In the genomic region with DNA sequence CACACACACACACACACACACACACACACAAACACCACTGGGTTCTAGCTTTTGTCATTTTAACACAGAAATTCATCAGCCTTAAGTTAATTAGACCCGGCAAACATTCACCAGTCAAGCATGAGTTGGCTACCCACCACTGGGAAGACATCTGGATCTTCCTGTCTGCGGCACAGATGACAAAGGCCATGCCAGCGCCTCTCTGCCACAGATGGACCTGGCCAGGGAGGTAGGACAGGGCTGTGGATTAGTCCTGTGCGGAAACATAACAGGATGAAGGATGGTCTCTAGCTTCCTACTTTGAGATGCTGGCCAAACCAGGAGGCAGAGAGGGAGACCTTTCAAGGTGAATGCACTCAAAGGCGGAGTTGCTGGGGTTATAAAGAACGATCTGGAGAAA, we compare ENCODE assay signal across 24 mouse cellular contexts.
DNase-seq lines count a peak whose midpoint lies in the region; ATAC-seq and TF ChIP-seq lines count a peak whose summit lies in the region.
"Had no signal": no experiment of that assay in that cellular context is flagged by ENCODE, and none has a peak within 500 bp of the region (broad histone marks: within the 10 kb centered on the region; RNA-seq: fewer than 3 reads in every experiment).

No protein-coding gene starts in this region.

- peak overlapping the region; percentile 66 for H3K27ac ChIP-seq in kidney, embryonic 15.5 days
- no peak overlapping the region for H3K27ac ChIP-seq in left cerebral cortex, adult 2 months
- H3K27ac ChIP-seq: forebrain, embryonic 10.5 days; forebrain, embryonic 13.5 days; hindbrain, embryonic 13.5 days; intestine, embryonic 15.5 days had no signal

- no peak overlapping the region for H3K4me2 ChIP-seq in kidney, embryonic 15.5 days
- H3K4me2 ChIP-seq: forebrain, embryonic 13.5 days; heart, embryonic 11.5 days; hindbrain, embryonic 13.5 days; intestine, embryonic 15.5 days had no signal

- TF ChIP-seq CTCF in left cerebral cortex, adult 2 months (IDR thresholded peaks at IDR 0.05): no peak

- H3K9ac ChIP-seq in kidney, embryonic 15.5 days: no peak overlapping the region
- H3K9ac ChIP-seq: forebrain, embryonic 13.5 days; hindbrain, embryonic 13.5 days; intestine, embryonic 15.5 days had no signal

- ATAC-seq in kidney, embryonic 15.5 days (replicated peaks; ENCODE audit: low FRiP score): no peak
- ATAC-seq: forebrain, embryonic 13.5 days; forebrain, embryonic 16.5 days; intestine, embryonic 15.5 days had no signal

- peaks cover 16% of the 10 kb centered on the region for H3K4me1 ChIP-seq in kidney, embryonic 15.5 days
- H3K4me1 ChIP-seq: forebrain, embryonic 10.5 days; forebrain, embryonic 13.5 days; hindbrain, embryonic 13.5 days; intestine, embryonic 15.5 days had no signal

- intact Hi-C loops in left cerebral cortex, postnatal 4 days (cut with DNase I): no loop called here
- intact Hi-C loops in left cerebral cortex, adult 2 months (cut with DNase I): no loop called here

- no peaks in the 10 kb centered on the region for H3K36me3 ChIP-seq in kidney, embryonic 15.5 days
- H3K36me3 ChIP-seq: forebrain, embryonic 10.5 days; G1E; hindbrain, embryonic 13.5 days; intestine, embryonic 15.5 days had no signal

- no peak overlapping the region for H3K4me3 ChIP-seq in kidney, embryonic 15.5 days (replicated peaks)
- H3K4me3 ChIP-seq in left cerebral cortex, adult 2 months: no peak overlapping the region
- H3K4me3 ChIP-seq: forebrain, embryonic 10.5 days; forebrain, embryonic 13.5 days; hindbrain, embryonic 13.5 days; intestine, embryonic 15.5 days had no signal

- 66% methylated on average over 6 of the region's 6 CpGs for WGBS in kidney, embryonic 15.5 days

- no peaks in the 10 kb centered on the region for H3K27me3 ChIP-seq in kidney, embryonic 15.5 days
- H3K27me3 ChIP-seq: CH12.LX; forebrain, embryonic 13.5 days; hindbrain, embryonic 13.5 days; intestine, embryonic 15.5 days had no signal

- no peaks in the 10 kb centered on the region for H3K9me3 ChIP-seq in kidney, embryonic 15.5 days (replicated peaks)
- H3K9me3 ChIP-seq: forebrain, embryonic 10.5 days; forebrain, embryonic 13.5 days; hindbrain, embryonic 13.5 days; intestine, embryonic 15.5 days had no signal

- DNase-seq in cerebellum, postnatal 14 days: peak; percentile 40 to 44
- DNase-seq in cerebellum, adult 9-11 months: no peak
- no peak for DNase-seq in kidney, adult 18-20 months
- DNase-seq in left cerebral cortex, postnatal 4 days: peak; percentile 51
- no peak for DNase-seq in left cerebral cortex, adult 2 months (ENCODE audit: extremely low spot score in 1 of 2, low spot score in 2 of 2)
- peak; percentile 33 for DNase-seq in MN1 (ENCODE audit: low spot score)
- no peak for DNase-seq in gastrocnemius, postnatal 4 days (ENCODE audit: low spot score in 2 of 2)
- DNase-seq: adrenal gland, adult 2 months; adrenal gland, postnatal 14 days; B cell, adult 2 months; cerebellum, adult 18-20 months; cerebellum, adult 9-10 months; gastrocnemius, postnatal 10 days; gastrocnemius, postnatal 36 days; heart, adult 11 months had no signal

Comparison
In these comparisons a context has a peak if more than half of its experiments do, and no peak if none do; other contexts are left out.
1. DNase-seq: peak in cerebellum, postnatal 14 days (2 of 2), left cerebral cortex, postnatal 4 days (single experiment) and MN1 (single experiment); none in cerebellum, adult 9-11 months (single experiment), kidney, adult 18-20 months (single experiment), left cerebral cortex, adult 2 months (0 of 2) and gastrocnemius, postnatal 4 days (0 of 2).